Mouse (Mus musculus) 3T3-L1 (cell line): Measurements from ENCODE around the gene Olfr1179.
"Not testable (repeated sequence)": the region's sequence is repeated elsewhere in the genome, so short reads cannot be mapped to it uniquely, and the experiment has no call there.

Source experiments
- DNase-seq: peaks from one replicate; pipeline ENCODE4 v3.0.0-alpha.2; 2015; ENCODE audit warnings: low read depth, low spot score

Olfr1179 gene

GRCm38 (mm10) chr2:88406353-88406752 is at the start of gene Olfr1179:
Gene Olfr1179, minus strand, starts transcription at chr2:88406453.
- DNase-seq: no peak

GRCm38 (mm10) chr2:88454567-88454966 is 48.3 kb upstream of the Olfr1179 start, which contains the start of gene Olfr1183:
Gene Olfr1183, plus strand, starts transcription at chr2:88454867.
- not testable (repeated sequence) for DNase-seq

- DNase-seq: no peak
Observed at GRCm38 (mm10) chr2:88449031-88449430, 42.8 kb upstream of the Olfr1179 start, which contains the start of gene Gm13757. Gene Gm13757, minus strand, starts transcription at chr2:88449131.

GRCm38 (mm10) chr2:88426071-88426470 is 19.8 kb upstream of the Olfr1179 start, which contains the start of gene Olfr1181:
Gene Olfr1181, minus strand, starts transcription at chr2:88426171.
- DNase-seq: no peak

GRCm38 (mm10) chr2:88419051-88419450 is 12.8 kb upstream of the Olfr1179 start, which contains the start of gene Olfr1180:
Gene Olfr1180, minus strand, starts transcription at chr2:88419151.
- DNase-seq: no peak

GRCm38 (mm10) chr2:88386762-88387161 is 19.5 kb downstream of the Olfr1179 start, which contains the start of gene Olfr1178:
Gene Olfr1178, plus strand, starts transcription at chr2:88387062.
- no peak for DNase-seq

GRCm38 (mm10) chr2:88356304-88356703 is 49.9 kb downstream of the Olfr1179 start:
- DNase-seq: peak; percentile 73
